Mouse (Mus musculus) midbrain, embryonic 10.5 days (tissue): ENCODE results near the gene Ctnnd2. TPM values are rescaled to one million over a fixed set of nuclear protein-coding genes. Genes with fewer than 3 reads are reported as not detected.

ENCODE experiments used
- DNase-seq: peaks from one replicate; pipeline ENCODE4 v3.0.0-alpha.2; 2017; ENCODE audit warnings: low spot score
- H3K27ac ChIP-seq: fragments of 300-500 bp; sonication (generic); replicated peaks from 2 replicates; pipeline ENCODE4 v1.5.1; 2016; ENCODE audit warnings: mild to moderate bottlenecking
- H3K27me3 ChIP-seq: fragments of 300-500 bp; sonication (generic); 2 replicates; pipeline ENCODE4 v1.6.1; 2016; ENCODE audit warnings: low read depth, mild to moderate bottlenecking; ENCODE audit not compliant: poor library complexity, severe bottlenecking
- H3K36me3 ChIP-seq: fragments of 300-500 bp; sonication (generic); 2 replicates; pipeline ENCODE4 v1.6.1; 2016; ENCODE audit warnings: mild to moderate bottlenecking, moderate library complexity
- H3K4me1 ChIP-seq: fragments of 300-500 bp; sonication (generic); 2 replicates; pipeline ENCODE4 v1.6.1; 2016
- H3K4me3 ChIP-seq: fragments of 300-500 bp; sonication (generic); 2 replicates; pipeline ENCODE4 v1.5.1; 2016; ENCODE audit warnings: mild to moderate bottlenecking, moderate library complexity
- H3K9me3 ChIP-seq: fragments of 300-500 bp; sonication (generic); replicated peaks from 2 replicates; pipeline ENCODE4 v1.6.1; 2016; ENCODE audit warnings: mild to moderate bottlenecking
- WGBS: fragments of 180-500 bp; shearing (Covaris S2); methylation state at CpG from one replicate; pipeline ENCODE4 v1.1.7; 2016; 5-methylcytosine and 5-hydroxymethylcytosine counted together
- polyA plus RNA-seq: library from polyadenylated mRNA; unstranded; fragments of >200 nt; fragmentation: Nextera tagmentation; extraction: Ambion mirVana; gene quantifications from 2 replicates; pipeline ENCODE4 v1.2.1, GENCODE M21; 2016

The Ctnnd2 gene
- polyA plus RNA-seq, 1 experiment from 2014 or later: 22.7 TPM

GRCm38 (mm10) chr15:30992357-30992756 lies 820.0 kb downstream of the Ctnnd2 start:
- H3K4me1 ChIP-seq: peaks cover 10% of the 10 kb centered on the region; the same call in 1 of the 2 replicates
- DNase-seq: no peak
- H3K36me3 ChIP-seq: no peaks in the 10 kb centered on the region
- WGBS: 93% methylated on average over 12 of the region's 12 CpGs
- H3K9me3 ChIP-seq: no peaks in the 10 kb centered on the region
- H3K27ac ChIP-seq: no peak overlapping the region
- H3K27me3 ChIP-seq: no peaks in the 10 kb centered on the region
- no peak overlapping the region for H3K4me3 ChIP-seq

- Histone ChIP-seq H3K27me3 (no peaks in the 10 kb centered on the region), H3K4me3 (no peak overlapping the region), H3K27ac (no peak overlapping the region), H3K9me3 (no peaks in the 10 kb centered on the region), H3K4me1 (peaks cover 10% of the 10 kb centered on the region; the same call in 1 of the 2 replicates), H3K36me3 (no peaks in the 10 kb centered on the region)
- 95% methylated on average over 3 of the region's 3 CpGs for WGBS
- DNase-seq: no peak
Measured at GRCm38 (mm10) chr15:30992901-30993300, 820.5 kb downstream of the Ctnnd2 start.

DNA sequence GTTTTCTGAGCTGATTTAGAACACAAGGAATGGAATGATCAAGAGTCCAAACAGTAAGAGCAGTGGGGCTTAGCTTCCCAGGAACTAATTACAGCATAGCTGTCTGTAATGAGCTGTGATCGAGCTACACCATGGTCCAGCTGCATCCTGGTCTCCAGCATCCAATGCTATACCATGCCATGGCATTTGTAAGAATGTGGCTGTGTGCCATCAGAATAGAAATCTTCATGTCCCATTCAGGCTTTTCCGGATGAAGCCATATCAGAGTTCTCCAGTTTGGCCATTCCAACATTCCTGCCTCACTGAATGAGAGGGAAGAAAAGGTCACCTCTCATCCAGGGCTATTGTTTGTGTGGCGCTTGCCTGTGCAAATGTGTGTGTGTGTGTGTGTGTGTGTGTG lies 823.0 kb downstream of the Ctnnd2 start:
- DNase-seq: no peak
- no peaks in the 10 kb centered on the region for H3K36me3 ChIP-seq
- no peaks in the 10 kb centered on the region for H3K27me3 ChIP-seq
- WGBS: 93% methylated on average over 3 of the region's 3 CpGs
- H3K27ac ChIP-seq: no peak overlapping the region
- H3K9me3 ChIP-seq: no peaks in the 10 kb centered on the region
- peaks cover 3% of the 10 kb centered on the region; the same call in 1 of the 2 replicates for H3K4me1 ChIP-seq
- H3K4me3 ChIP-seq: no peak overlapping the region

- no peak for DNase-seq
- no peak overlapping the region for H3K4me3 ChIP-seq
- WGBS: 89% methylated on average over 5 of the region's 5 CpGs
Measured at GRCm38 (mm10) chr15:31004468-31004867, 832.1 kb downstream of the Ctnnd2 start.

GRCm38 (mm10) chr15:31004976-31005375 lies 832.6 kb downstream of the Ctnnd2 start:
- no peak for DNase-seq
- Histone ChIP-seq H3K4me3 (no peak overlapping the region), H3K9me3 (no peaks in the 10 kb centered on the region), H3K27ac (no peak overlapping the region), H3K4me1 (0 out of 2 replicates have a peak, but pooled peaks cover 4% of the 10 kb centered on the region), H3K36me3 (0 out of 2 replicates have a peak, but pooled peaks cover 5% of the 10 kb centered on the region), H3K27me3 (no peaks in the 10 kb centered on the region)
- WGBS: 79% methylated on average over 8 of the region's 8 CpGs

More at GRCm38 (mm10) chr15:31004468-31004867, 832.1 kb downstream of the Ctnnd2 start:
- 0 out of 2 replicates have a peak, but pooled peaks cover 4% of the 10 kb centered on the region for H3K4me1 ChIP-seq
- no peak overlapping the region for H3K27ac ChIP-seq
- 0 out of 2 replicates have a peak, but pooled peaks cover 4% of the 10 kb centered on the region for H3K36me3 ChIP-seq
- H3K9me3 ChIP-seq: no peaks in the 10 kb centered on the region
- no peaks in the 10 kb centered on the region for H3K27me3 ChIP-seq

DNA sequence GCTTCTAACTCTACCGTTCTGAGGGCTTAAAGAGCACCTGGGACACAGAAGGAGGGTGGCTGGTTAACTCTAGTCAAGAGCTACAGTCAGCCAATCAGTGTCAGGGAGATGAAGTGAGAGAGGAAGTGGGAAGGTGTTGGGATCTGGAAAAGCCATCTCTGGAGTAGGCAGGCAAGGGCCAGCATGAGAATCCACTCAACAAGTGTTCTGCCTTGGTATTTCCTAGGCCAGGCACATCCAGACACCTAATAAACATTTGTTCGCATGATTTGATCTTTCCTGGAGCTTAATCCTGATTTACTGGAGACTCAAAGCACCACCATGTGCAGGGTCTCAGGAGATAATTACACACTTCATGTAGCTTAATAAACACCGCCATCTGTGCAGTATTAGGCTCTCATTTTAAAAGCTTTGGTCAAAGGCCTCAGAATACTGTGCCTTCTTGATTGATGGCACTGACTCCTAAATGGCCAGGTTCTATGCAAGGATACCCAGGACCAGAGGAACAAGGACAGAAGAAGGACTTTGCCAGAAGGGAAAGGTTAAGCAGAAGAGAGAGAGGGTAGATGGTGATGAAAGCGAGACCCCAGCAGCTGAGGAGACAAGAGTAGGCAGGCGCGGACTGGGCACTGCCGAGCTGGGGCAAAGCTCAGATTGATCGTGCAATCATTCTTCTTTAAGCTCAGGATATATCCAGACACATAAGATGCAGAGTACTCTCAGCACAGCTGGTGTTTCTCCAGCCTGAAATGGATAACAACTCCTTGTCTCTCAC lies 833.8 kb downstream of the Ctnnd2 start:
- 89% methylated on average over 8 of the region's 8 CpGs for WGBS
- Histone ChIP-seq H3K4me1 (0 out of 2 replicates have a peak, but pooled peaks cover 4% of the 10 kb centered on the region), H3K4me3 (no peak overlapping the region), H3K27me3 (no peaks in the 10 kb centered on the region), H3K36me3 (0 out of 2 replicates have a peak, but pooled peaks cover 5% of the 10 kb centered on the region), H3K27ac (no peak overlapping the region), H3K9me3 (no peaks in the 10 kb centered on the region)
- DNase-seq: no peak

DNA sequence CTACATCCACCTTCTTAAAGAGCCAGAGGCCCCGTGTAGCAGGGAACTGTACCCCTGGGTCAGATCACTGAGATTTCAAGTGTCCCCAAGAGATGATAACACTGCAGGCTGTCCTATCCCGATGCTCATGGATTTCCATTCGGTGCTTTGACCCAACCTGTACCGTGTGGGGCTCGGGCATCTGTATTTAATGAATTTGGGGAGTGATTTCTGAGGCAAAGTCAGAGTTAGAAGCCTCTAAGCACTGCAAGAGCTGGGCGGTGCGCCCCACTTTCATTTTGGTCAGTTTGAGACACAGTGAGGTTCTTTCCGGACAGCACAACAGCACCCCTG lies 834.4 kb downstream of the Ctnnd2 start:
- 0 out of 2 replicates have a peak, but pooled peaks cover 4% of the 10 kb centered on the region for H3K4me1 ChIP-seq
- H3K36me3 ChIP-seq: 0 out of 2 replicates have a peak, but pooled peaks cover 5% of the 10 kb centered on the region
- DNase-seq: no peak
- WGBS: 92% methylated on average over 8 of the region's 8 CpGs
- no peak overlapping the region for H3K4me3 ChIP-seq
- H3K27ac ChIP-seq: no peak overlapping the region
- no peaks in the 10 kb centered on the region for H3K27me3 ChIP-seq
- H3K9me3 ChIP-seq: no peaks in the 10 kb centered on the region

DNA sequence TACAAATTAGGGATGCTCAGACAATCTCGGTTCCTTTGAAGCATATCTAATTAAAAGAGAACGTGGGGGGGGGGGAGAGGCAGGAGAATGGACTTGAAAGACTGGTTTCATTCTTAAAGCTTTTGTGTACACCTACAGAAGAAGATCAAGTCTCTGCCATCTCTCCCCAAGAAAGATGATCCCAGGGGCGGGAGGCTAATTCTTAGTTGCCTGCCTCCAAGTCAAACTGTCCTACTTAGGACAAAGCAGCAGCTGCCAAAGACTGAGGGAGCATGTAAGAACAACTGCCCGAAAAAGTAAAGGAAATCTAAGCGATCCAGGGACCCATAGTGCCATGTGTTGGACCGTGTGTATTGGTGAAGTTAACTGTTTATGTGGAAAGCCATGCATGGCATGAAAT lies 836.2 kb downstream of the Ctnnd2 start:
- Histone ChIP-seq H3K27ac (no peak overlapping the region), H3K9me3 (no peaks in the 10 kb centered on the region), H3K36me3 (0 out of 2 replicates have a peak, but pooled peaks cover 5% of the 10 kb centered on the region), H3K27me3 (no peaks in the 10 kb centered on the region), H3K4me3 (no peak overlapping the region), H3K4me1 (0 out of 2 replicates have a peak, but pooled peaks cover 4% of the 10 kb centered on the region)
- WGBS: 67% methylated on average over 6 of the region's 6 CpGs
- DNase-seq: no peak

- Histone ChIP-seq H3K27me3 (no peaks in the 10 kb centered on the region), H3K4me3 (no peak overlapping the region), H3K27ac (no peak overlapping the region), H3K9me3 (no peaks in the 10 kb centered on the region), H3K4me1 (peaks cover 14% of the 10 kb centered on the region), H3K36me3 (no peaks in the 10 kb centered on the region)
- no peak for DNase-seq
- 83% methylated on average over 2 of the region's 2 CpGs for WGBS
Measured at GRCm38 (mm10) chr15:31020769-31021168, 848.4 kb downstream of the Ctnnd2 start.

GRCm38 (mm10) chr15:31022012-31022411 lies 849.6 kb downstream of the Ctnnd2 start:
- Histone ChIP-seq H3K4me1 (peaks cover 14% of the 10 kb centered on the region), H3K4me3 (no peak overlapping the region), H3K27me3 (no peaks in the 10 kb centered on the region), H3K9me3 (no peaks in the 10 kb centered on the region), H3K36me3 (no peaks in the 10 kb centered on the region), H3K27ac (no peak overlapping the region)
- no peak for DNase-seq
- 69% methylated on average over 1 of the region's 1 CpGs for WGBS

DNA sequence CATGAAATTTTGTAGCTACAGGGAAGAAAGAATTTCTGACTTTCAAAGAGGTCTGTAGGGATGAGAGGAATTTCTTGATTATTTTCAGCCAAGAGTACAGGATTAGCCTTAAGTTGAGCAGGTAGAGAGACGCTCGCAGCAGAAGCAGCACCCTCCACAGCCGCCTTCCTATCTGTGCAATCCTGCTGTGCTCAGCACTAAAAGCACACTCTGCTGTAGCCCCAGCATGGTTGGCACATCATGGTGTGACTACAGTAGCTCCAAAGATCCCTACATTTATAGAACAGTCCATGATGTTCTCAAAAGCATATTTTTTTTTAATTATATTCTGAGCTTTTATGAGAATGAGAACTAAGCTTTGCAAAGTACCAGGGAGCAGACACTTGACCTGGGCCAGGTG lies 850.1 kb downstream of the Ctnnd2 start:
- Histone ChIP-seq H3K4me3 (no peak overlapping the region), H3K36me3 (peaks cover 4% of the 10 kb centered on the region; the same call in 1 of the 2 replicates), H3K9me3 (no peaks in the 10 kb centered on the region), H3K27me3 (no peaks in the 10 kb centered on the region), H3K4me1 (peaks cover 13% of the 10 kb centered on the region), H3K27ac (no peak overlapping the region)
- WGBS: 90% methylated on average over 3 of the region's 3 CpGs
- DNase-seq: no peak

DNA sequence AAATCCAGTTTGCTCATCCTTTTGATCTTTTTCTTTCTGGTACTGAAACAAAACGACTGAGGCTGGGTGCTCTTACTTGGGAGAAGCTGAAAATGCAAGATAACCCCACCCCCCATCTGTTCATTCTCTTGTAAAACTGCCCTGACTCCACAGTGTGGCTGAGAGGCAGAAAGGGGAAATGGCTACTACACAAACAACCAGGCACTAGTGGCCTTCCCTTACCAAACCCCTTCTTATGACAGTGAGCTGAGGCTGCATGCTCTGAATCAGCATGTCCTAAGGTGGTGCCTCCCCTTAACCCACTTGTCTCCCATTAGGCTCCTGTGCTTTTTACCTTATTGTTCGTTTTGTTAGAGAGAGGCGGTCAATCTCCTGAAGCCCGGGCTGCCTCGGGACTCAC lies 851.4 kb downstream of the Ctnnd2 start:
- 85% methylated on average over 5 of the region's 5 CpGs for WGBS
- H3K27me3 ChIP-seq: no peaks in the 10 kb centered on the region
- H3K27ac ChIP-seq: no peak overlapping the region
- peaks cover 5% of the 10 kb centered on the region; the same call in 1 of the 2 replicates for H3K36me3 ChIP-seq
- no peak for DNase-seq
- H3K9me3 ChIP-seq: no peaks in the 10 kb centered on the region
- peaks cover under 1% of the 10 kb centered on the region; the same call in 1 of the 2 replicates for H3K4me1 ChIP-seq
- H3K4me3 ChIP-seq: no peak overlapping the region
